Mouse (Mus musculus) liver, embryonic 14.5 days (tissue): ENCODE results near the gene Myrfl. TPM values are rescaled to one million over a fixed set of nuclear protein-coding genes. Genes with fewer than 3 reads are reported as not detected.

Experiments used
- ATAC-seq: fragments of 200-750 bp; cut with Nextera tagmentation; 2 replicates; pipeline ENCODE4 v1.8.0; 2017; ENCODE audit warnings: moderate number of reproducible peaks, mild to moderate bottlenecking, moderate library complexity; ENCODE audit not compliant: insufficient read depth
- DNase-seq, 3 experiments: peaks; one replicate each; pipeline ENCODE4 v3.0.0-alpha.2; 2012 to 2013; ENCODE audit warnings: low read depth in 3 of 3, low spot score in 3 of 3
- H3K27ac ChIP-seq: fragments of 300-500 bp; sonication (generic); 2 replicates; pipeline ENCODE4 v1.5.1; 2014; ENCODE audit warnings: moderate library complexity, mild to moderate bottlenecking, control low read depth, inconsistent platforms
- H3K27me3 ChIP-seq: fragments of 300-500 bp; sonication (generic); 2 replicates; pipeline ENCODE4 v1.6.1; 2014; ENCODE audit warnings: mild to moderate bottlenecking, low read length, moderate library complexity; ENCODE audit not compliant: control insufficient read depth, insufficient read depth
- H3K36me3 ChIP-seq: fragments of 300-500 bp; sonication (generic); replicated peaks from 2 replicates; pipeline ENCODE4 v1.6.1; 2014; ENCODE audit warnings: low read depth; ENCODE audit not compliant: control insufficient read depth, insufficient read depth
- H3K4me1 ChIP-seq, 2 experiments: fragments of 200-500 bp in 1 of 2; fragments of 300-500 bp in 1 of 2; sonication (generic) in 1 of 2; replicated peaks; 2 replicates each; pipeline ENCODE4 v1.6.1; 2012 to 2014; ENCODE audit warnings: antibody characterized with exemption in 1 of 2, inconsistent platforms in 1 of 2, low read length in 1 of 2; ENCODE audit not compliant: control insufficient read depth in 2 of 2, insufficient read depth in 2 of 2
- H3K4me2 ChIP-seq: fragments of 300-500 bp; sonication (generic); 2 replicates; pipeline ENCODE4 v1.6.1; 2014; ENCODE audit warnings: low read depth, mild to moderate bottlenecking, control low read depth, moderate library complexity
- H3K4me3 ChIP-seq, 2 experiments: fragments of 200-500 bp in 1 of 2; fragments of 300-500 bp in 1 of 2; sonication (generic) in 1 of 2; 2 replicates each; pipeline ENCODE4 v1.5.1; 2012 to 2014; ENCODE audit warnings: low read depth in 2 of 2, low read length in 2 of 2, mild to moderate bottlenecking in 2 of 2, control low read depth in 1 of 2, inconsistent platforms in 1 of 2, moderate library complexity in 1 of 2; ENCODE audit not compliant: insufficient read depth in 1 of 2
- H3K9ac ChIP-seq: fragments of 300-500 bp; sonication (generic); replicated peaks from 2 replicates; pipeline ENCODE4 v1.6.1; 2014; ENCODE audit warnings: mild to moderate bottlenecking, control low read depth, moderate library complexity
- H3K9me3 ChIP-seq: fragments of 300-500 bp; sonication (generic); 2 replicates; pipeline ENCODE4 v1.6.1; 2016; ENCODE audit warnings: low read length, mixed read lengths; ENCODE audit not compliant: control insufficient read depth
- CTCF ChIP-seq: IDR thresholded peaks from 2 replicates; pipeline ENCODE4 v1.5.1; 2016; ENCODE audit warnings: antibody characterized with exemption, low read depth, control low read depth
- EP300 ChIP-seq: IDR thresholded peaks from 2 replicates; pipeline ENCODE4 v1.6.1; 2016; ENCODE audit warnings: antibody characterized with exemption, low read depth
- WGBS: fragments of 180-500 bp; shearing (Covaris S2); extraction: QIAGEN DNeasy Blood & Tissue Kit; methylation state at CpG from one replicate; pipeline ENCODE4 v1.1.7; 2014; ENCODE audit not compliant: insufficient replicate concordance; 5-methylcytosine and 5-hydroxymethylcytosine counted together
- polyA plus RNA-seq, 2 experiments: library from polyadenylated mRNA; depleted of rRNA in 1 of 2; stranded (reverse) in 1 of 2; unstranded in 1 of 2; fragments of >200 nt; fragmentation: Nextera tagmentation in 1 of 2; extraction: Ambion mirVana in 1 of 2; gene quantifications; 2 replicates each; pipeline versions ENCODE4 v1.2.1 to v1.2.3; 2012 to 2014

Gene Myrfl
- polyA plus RNA-seq, 2 experiments = not detected

- 60% methylated on average over 6 of the region's 6 CpGs for WGBS
- H3K9me3 ChIP-seq = no peaks in the 10 kb centered on the region
- no peaks in the 10 kb centered on the region for H3K4me1 ChIP-seq
- no peak for ATAC-seq
- H3K4me2 ChIP-seq = no peak overlapping the region
- TF ChIP-seq EP300 (no peak), CTCF (no peak)
- H3K4me3 ChIP-seq = no peak overlapping the region
- no peaks in the 10 kb centered on the region for H3K36me3 ChIP-seq
- DNase-seq = no peak
- no peak overlapping the region for H3K27ac ChIP-seq
- no peaks in the 10 kb centered on the region for H3K27me3 ChIP-seq
- no peak overlapping the region for H3K9ac ChIP-seq
Observed at GRCm38 (mm10) chr10:116870819-116871218, 25.9 kb downstream of the Myrfl start.

- Histone ChIP-seq H3K27me3 (no peaks in the 10 kb centered on the region), H3K9me3 (no peaks in the 10 kb centered on the region), H3K36me3 (no peaks in the 10 kb centered on the region), H3K9ac (no peak overlapping the region), H3K4me1 (no peaks in the 10 kb centered on the region), H3K4me2 (no peak overlapping the region), H3K4me3 (no peak overlapping the region), H3K27ac (no peak overlapping the region)
- WGBS = 59% methylated on average over 11 of the region's 11 CpGs
- TF ChIP-seq CTCF (no peak), EP300 (no peak)
- DNase-seq (no peak), ATAC-seq (no peak)
Observed at GRCm38 (mm10) chr10:116853159-116853845, 43.4 kb downstream of the Myrfl start.

- no peak overlapping the region for H3K27ac ChIP-seq
- H3K4me1 ChIP-seq = no peaks in the 10 kb centered on the region
- H3K4me3 ChIP-seq = no peak overlapping the region
- no peak overlapping the region for H3K4me2 ChIP-seq
- DNase-seq (peak in 2 of 3 experiments; percentile 2 to 7), ATAC-seq (no peak)
- H3K36me3 ChIP-seq = no peaks in the 10 kb centered on the region
- WGBS = 18% methylated on average over 22 of the region's 22 CpGs
- H3K9ac ChIP-seq = no peak overlapping the region
- no peaks in the 10 kb centered on the region for H3K9me3 ChIP-seq
- TF ChIP-seq EP300 (no peak), CTCF (peak; percentile 90)
- H3K27me3 ChIP-seq = no peaks in the 10 kb centered on the region
Observed at GRCm38 (mm10) chr10:116848749-116849473, 47.8 kb downstream of the Myrfl start.

GRCm38 (mm10) chr10:116841551-116841950 lies 55.2 kb downstream of the Myrfl start:
- ATAC-seq (no peak), DNase-seq (no peak)
- no peak overlapping the region for H3K27ac ChIP-seq
- H3K4me2 ChIP-seq = no peak overlapping the region
- no peaks in the 10 kb centered on the region for H3K27me3 ChIP-seq
- TF ChIP-seq EP300 (no peak), CTCF (no peak)
- H3K36me3 ChIP-seq = no peaks in the 10 kb centered on the region
- no peaks in the 10 kb centered on the region for H3K4me1 ChIP-seq
- H3K9ac ChIP-seq = no peak overlapping the region
- WGBS = 62% methylated on average over 3 of the region's 3 CpGs
- H3K4me3 ChIP-seq = no peak overlapping the region
- no peaks in the 10 kb centered on the region for H3K9me3 ChIP-seq

- H3K4me1 ChIP-seq = no peaks in the 10 kb centered on the region
- TF ChIP-seq CTCF (no peak), EP300 (no peak)
- H3K4me3 ChIP-seq = no peak overlapping the region
- no peaks in the 10 kb centered on the region for H3K36me3 ChIP-seq
- H3K9ac ChIP-seq = no peak overlapping the region
- no peak for DNase-seq
- H3K27me3 ChIP-seq = no peaks in the 10 kb centered on the region
- H3K4me2 ChIP-seq = no peak overlapping the region
- no peaks in the 10 kb centered on the region for H3K9me3 ChIP-seq
- ATAC-seq = no peak
- WGBS = 71% methylated on average over 6 of the region's 6 CpGs
- no peak overlapping the region for H3K27ac ChIP-seq
Observed at GRCm38 (mm10) chr10:116830676-116831075, 66.0 kb downstream of the Myrfl start.
